Mouse (Mus musculus): ENCODE measurements around the gene Fam129a. TPM values are rescaled to one million over a fixed set of nuclear protein-coding genes. Genes with fewer than 3 reads are reported as not detected.

Gene Fam129a
- total and polyA plus RNA-seq, 2 experiments from 2014 or later: 1.2 to 1.4 TPM

- Histone ChIP-seq H3K9me3 (ENCODE audit: low read length) (no peaks in the 10 kb centered on the region), H3K27ac (ENCODE audit: low read depth, low read length) (no peak overlapping the region), H3K9ac (replicated peaks; ENCODE audit: low read length, poor library complexity, severe bottlenecking) (no peak overlapping the region), H3K36me3 (ENCODE audit: insufficient read depth, low read length) (no peaks in the 10 kb centered on the region), H3K4me2 (ENCODE audit: low read depth, low read length, poor library complexity, severe bottlenecking) (no peak overlapping the region), H3K27me3 (ENCODE audit: insufficient read depth, low read length) (no peaks in the 10 kb centered on the region), H3K4me3 (ENCODE audit: low read depth, low read length) (no peak overlapping the region), H3K4me1 (ENCODE audit: insufficient read depth, low read length) (no peaks in the 10 kb centered on the region)
- ATAC-seq (ENCODE audit: low FRiP score) (no peak), DNase-seq (ENCODE audit: low spot score) (no peak)
- whole genome bisulfite sequencing: 87% methylated on average over 9 of the region's 9 CpGs
- no peak for TF ChIP-seq CTCF (IDR thresholded peaks at IDR 0.05)
These were observed 99.1 kb downstream of the Fam129a start for GRCm38 (mm10) chr1:151670006-151670591.

- Histone ChIP-seq H3K36me3 (ENCODE audit: insufficient read depth, low read length) (no peaks in the 10 kb centered on the region), H3K4me3 (ENCODE audit: low read depth, low read length) (no peak overlapping the region), H3K4me2 (ENCODE audit: low read depth, low read length, poor library complexity, severe bottlenecking) (no peak overlapping the region), H3K27ac (ENCODE audit: low read depth, low read length) (no peak overlapping the region), H3K4me1 (ENCODE audit: insufficient read depth, low read length) (no peaks in the 10 kb centered on the region), H3K9ac (replicated peaks; ENCODE audit: low read length, poor library complexity, severe bottlenecking) (no peak overlapping the region), H3K9me3 (ENCODE audit: low read length) (no peaks in the 10 kb centered on the region), H3K27me3 (ENCODE audit: insufficient read depth, low read length) (no peaks in the 10 kb centered on the region)
- DNase-seq (ENCODE audit: low spot score) (no peak), ATAC-seq (ENCODE audit: low FRiP score) (no peak)
- 80% methylated on average over 5 of the region's 5 CpGs for WGBS
- no peak for TF ChIP-seq CTCF (IDR thresholded peaks at IDR 0.05)
These were observed 104.7 kb downstream of the Fam129a start for GRCm38 (mm10) chr1:151675684-151676083.

GRCm38 (mm10) chr1:151677185-151677809, 106.3 kb downstream of the Fam129a start:
- no peak overlapping the region for H3K4me3 ChIP-seq (ENCODE audit: low read depth, low read length)

GRCm38 (mm10) chr1:151677975-151678374, 107.0 kb downstream of the Fam129a start:
- no peak overlapping the region for H3K27ac ChIP-seq (ENCODE audit: low read depth, low read length)
- ATAC-seq (ENCODE audit: low FRiP score) (no peak), DNase-seq (ENCODE audit: low spot score) (no peak)
- WGBS: 70% methylated on average over 4 of the region's 4 CpGs
- no peak overlapping the region for H3K4me2 ChIP-seq (ENCODE audit: low read depth, low read length, poor library complexity, severe bottlenecking)
- no peak overlapping the region for H3K4me3 ChIP-seq (ENCODE audit: low read depth, low read length)
- no peaks in the 10 kb centered on the region for H3K27me3 ChIP-seq (ENCODE audit: insufficient read depth, low read length)
- no peaks in the 10 kb centered on the region for H3K36me3 ChIP-seq (ENCODE audit: insufficient read depth, low read length)
- no peaks in the 10 kb centered on the region for H3K4me1 ChIP-seq (ENCODE audit: insufficient read depth, low read length)
- no peak for TF ChIP-seq CTCF (IDR thresholded peaks at IDR 0.05)
- H3K9ac ChIP-seq (replicated peaks; ENCODE audit: low read length, poor library complexity, severe bottlenecking): no peak overlapping the region
- H3K9me3 ChIP-seq (ENCODE audit: low read length): no peaks in the 10 kb centered on the region

More at GRCm38 (mm10) chr1:151677185-151677809, 106.3 kb downstream of the Fam129a start:
- Histone ChIP-seq H3K9me3 (ENCODE audit: low read length) (no peaks in the 10 kb centered on the region), H3K27ac (ENCODE audit: low read depth, low read length) (no peak overlapping the region), H3K4me2 (ENCODE audit: low read depth, low read length, poor library complexity, severe bottlenecking) (no peak overlapping the region), H3K36me3 (ENCODE audit: insufficient read depth, low read length) (no peaks in the 10 kb centered on the region), H3K9ac (replicated peaks; ENCODE audit: low read length, poor library complexity, severe bottlenecking) (no peak overlapping the region), H3K27me3 (ENCODE audit: insufficient read depth, low read length) (no peaks in the 10 kb centered on the region), H3K4me1 (ENCODE audit: insufficient read depth, low read length) (no peaks in the 10 kb centered on the region)
- ATAC-seq (ENCODE audit: low FRiP score) (no peak), DNase-seq (ENCODE audit: low spot score) (no peak)
- TF ChIP-seq CTCF (IDR thresholded peaks at IDR 0.05): no peak
- WGBS: 81% methylated on average over 3 of the region's 4 CpGs

GRCm38 (mm10) chr1:151679153-151679552, 108.2 kb downstream of the Fam129a start:
- Histone ChIP-seq H3K27ac (ENCODE audit: low read depth, low read length) (no peak overlapping the region), H3K9me3 (ENCODE audit: low read length) (no peaks in the 10 kb centered on the region), H3K27me3 (ENCODE audit: insufficient read depth, low read length) (no peaks in the 10 kb centered on the region), H3K4me1 (ENCODE audit: insufficient read depth, low read length) (no peaks in the 10 kb centered on the region), H3K36me3 (ENCODE audit: insufficient read depth, low read length) (no peaks in the 10 kb centered on the region), H3K4me3 (ENCODE audit: low read depth, low read length) (no peak overlapping the region), H3K9ac (replicated peaks; ENCODE audit: low read length, poor library complexity, severe bottlenecking) (no peak overlapping the region), H3K4me2 (ENCODE audit: low read depth, low read length, poor library complexity, severe bottlenecking) (no peak overlapping the region)
- 90% methylated on average over 7 of the region's 7 CpGs for WGBS
- no peak for TF ChIP-seq CTCF (IDR thresholded peaks at IDR 0.05)
- no peak for DNase-seq (ENCODE audit: low spot score)
- ATAC-seq (ENCODE audit: low FRiP score): no peak

GRCm38 (mm10) chr1:151679883-151680613, 109.1 kb downstream of the Fam129a start:
- 85% methylated on average over 4 of the region's 4 CpGs for WGBS
- Histone ChIP-seq H3K9me3 (ENCODE audit: low read length) (no peaks in the 10 kb centered on the region), H3K36me3 (ENCODE audit: insufficient read depth, low read length) (no peaks in the 10 kb centered on the region), H3K27me3 (ENCODE audit: insufficient read depth, low read length) (no peaks in the 10 kb centered on the region), H3K27ac (ENCODE audit: low read depth, low read length) (no peak overlapping the region), H3K9ac (replicated peaks; ENCODE audit: low read length, poor library complexity, severe bottlenecking) (no peak overlapping the region), H3K4me1 (ENCODE audit: insufficient read depth, low read length) (no peaks in the 10 kb centered on the region), H3K4me2 (ENCODE audit: low read depth, low read length, poor library complexity, severe bottlenecking) (no peak overlapping the region), H3K4me3 (ENCODE audit: low read depth, low read length) (no peak overlapping the region)
- no peak for DNase-seq (ENCODE audit: low spot score)
- no peak for ATAC-seq (ENCODE audit: low FRiP score)
- no peak for TF ChIP-seq CTCF (IDR thresholded peaks at IDR 0.05)

Measured in midbrain, postnatal 0 days (tissue).